Mouse (Mus musculus) liver, postnatal 0 days (tissue): ENCODE data around the gene Bicra. TPM values are rescaled to one million over a fixed set of nuclear protein-coding genes. Genes with fewer than 3 reads are reported as not detected.

Experiments
- ATAC-seq: fragments of 200-750 bp; cut with Nextera tagmentation; 2 replicates; pipeline ENCODE4 v1.8.0; 2017; ENCODE audit warnings: mild to moderate bottlenecking, moderate library complexity
- DNase-seq: peaks from one replicate; pipeline ENCODE4 v3.0.0-alpha.2; 2016
- H3K27ac ChIP-seq: fragments of 300-500 bp; sonication (generic); 2 replicates; pipeline ENCODE4 v1.5.1; 2014; ENCODE audit warnings: antibody characterized with exemption, moderate library complexity, mild to moderate bottlenecking, low read depth
- H3K27me3 ChIP-seq: fragments of 300-500 bp; sonication (generic); 2 replicates; pipeline ENCODE4 v1.6.1; 2014; ENCODE audit warnings: low read length, control low read depth, mixed read lengths; ENCODE audit not compliant: insufficient read depth
- H3K36me3 ChIP-seq: fragments of 300-500 bp; sonication (generic); replicated peaks from 2 replicates; pipeline ENCODE4 v1.6.1; 2014; ENCODE audit warnings: mild to moderate bottlenecking, control low read depth, low read length, moderate library complexity, mixed read lengths; ENCODE audit not compliant: insufficient read depth
- H3K4me1 ChIP-seq: fragments of 300-500 bp; sonication (generic); 2 replicates; pipeline ENCODE4 v1.6.1; 2014; ENCODE audit warnings: antibody characterized with exemption, mild to moderate bottlenecking, control low read depth; ENCODE audit not compliant: insufficient read depth
- H3K4me2 ChIP-seq: fragments of 300-500 bp; sonication (generic); 2 replicates; pipeline ENCODE4 v1.6.1; 2014; ENCODE audit warnings: low read depth, mild to moderate bottlenecking, low read length, moderate library complexity, mixed read lengths
- H3K4me3 ChIP-seq: fragments of 300-500 bp; sonication (generic); 2 replicates; pipeline ENCODE4 v1.5.1; 2014; ENCODE audit warnings: low read depth, low read length
- H3K9ac ChIP-seq: fragments of 300-500 bp; sonication (generic); replicated peaks from 2 replicates; pipeline ENCODE4 v1.6.1; 2014; ENCODE audit warnings: mild to moderate bottlenecking, moderate library complexity
- H3K9me3 ChIP-seq: fragments of 300-500 bp; sonication (generic); 2 replicates; pipeline ENCODE4 v1.6.1; 2016; ENCODE audit warnings: mild to moderate bottlenecking, control low read depth, low read length, mixed read lengths
- CTCF ChIP-seq: sonication (generic); IDR thresholded peaks from 2 replicates; pipeline ENCODE4 v1.5.1; 2016; ENCODE audit warnings: antibody characterized with exemption, low read depth
- EP300 ChIP-seq: IDR thresholded peaks from 2 replicates; pipeline ENCODE4 v1.6.1; 2016; ENCODE audit warnings: antibody characterized with exemption, low read depth, mild to moderate bottlenecking
- WGBS: fragments of 180-500 bp; shearing (Covaris S2); extraction: QIAGEN DNeasy Blood & Tissue Kit; methylation state at CpG from one replicate; pipeline ENCODE4 v1.1.7; 2014; ENCODE audit not compliant: insufficient replicate concordance; 5-methylcytosine and 5-hydroxymethylcytosine counted together
- polyA plus RNA-seq: library from polyadenylated mRNA; unstranded; fragments of >200 nt; fragmentation: Nextera tagmentation; extraction: Ambion mirVana; gene quantifications from 2 replicates; pipeline ENCODE4 v1.2.1, GENCODE M21; 2015

Bicra gene
- polyA plus RNA-seq, 1 experiment from 2014 or later = 1.0 TPM

GRCm38 (mm10) chr7:15948381-15948941, 99.3 kb downstream of the Bicra start:
- no peak for TF ChIP-seq EP300
- TF ChIP-seq CTCF = peak; percentile 96
- peaks cover 43% of the 10 kb centered on the region for H3K4me1 ChIP-seq
- DNase-seq (peak; percentile 92), ATAC-seq (peak; percentile 71)
- 0 out of 2 replicates have a peak overlapping the region, but pooled peaks have one; percentile 41 for H3K27ac ChIP-seq
- H3K4me3 ChIP-seq = peak overlapping the region; percentile 32
- H3K4me2 ChIP-seq = peak overlapping the region; percentile 70
- 6% methylated on average over 23 of the region's 23 CpGs for WGBS
- H3K9me3 ChIP-seq = no peaks in the 10 kb centered on the region
- H3K36me3 ChIP-seq = peaks cover 11% of the 10 kb centered on the region
- peak overlapping the region; percentile 43; the same call in 1 of the 2 replicates for H3K9ac ChIP-seq
- no peaks in the 10 kb centered on the region for H3K27me3 ChIP-seq

DNA sequence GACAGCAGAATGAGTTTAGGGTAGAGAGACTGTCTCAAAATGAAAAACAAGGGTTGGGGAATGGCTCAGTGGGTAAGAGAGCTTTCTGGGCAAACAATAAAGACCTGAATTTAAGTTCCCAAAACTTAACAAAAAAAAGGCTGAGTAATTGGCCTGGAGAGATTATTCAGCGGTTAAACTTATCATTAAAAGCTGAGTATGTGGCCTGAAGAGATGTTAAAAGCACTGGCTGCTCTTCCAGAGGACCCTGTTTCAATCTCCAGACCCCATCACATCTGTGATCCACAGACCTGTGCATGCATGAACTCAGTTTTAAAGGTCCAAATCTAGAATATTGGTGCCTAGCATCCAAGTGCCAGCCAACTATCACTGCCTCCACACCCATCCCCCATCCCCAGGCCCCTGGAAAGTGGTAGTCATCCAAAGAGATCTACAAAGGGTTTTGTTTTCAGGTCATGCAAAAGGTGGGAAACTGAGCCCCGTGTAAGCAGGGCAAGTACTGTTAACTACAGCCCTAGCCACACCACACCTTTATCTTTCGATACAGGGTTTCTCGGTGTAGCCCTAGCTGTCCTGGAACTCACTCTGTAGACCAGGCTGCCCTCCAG, 100.0 kb downstream of the Bicra start:
- 0 out of 2 replicates have a peak overlapping the region, but pooled peaks have one; percentile 43 for H3K9ac ChIP-seq
- H3K36me3 ChIP-seq = peaks cover 18% of the 10 kb centered on the region
- peaks cover 39% of the 10 kb centered on the region for H3K4me1 ChIP-seq
- H3K4me2 ChIP-seq = no peak overlapping the region; the same call in 1 of the 2 replicates
- DNase-seq (no peak), ATAC-seq (no peak)
- H3K4me3 ChIP-seq = no peak overlapping the region
- 32% methylated on average over 4 of the region's 4 CpGs for WGBS
- TF ChIP-seq CTCF = no peak
- TF ChIP-seq EP300 = 0 out of 2 replicates have a peak, but pooled peaks have one; percentile 24
- H3K27ac ChIP-seq = no peak overlapping the region
- no peaks in the 10 kb centered on the region for H3K9me3 ChIP-seq
- no peaks in the 10 kb centered on the region for H3K27me3 ChIP-seq

- ATAC-seq (peak; percentile 89), DNase-seq (peak; percentile 93)
- WGBS = 2% methylated on average over 59 of the region's 59 CpGs
- peak within 1 kb of the TSS; percentile 98 for H3K27ac ChIP-seq
- TF ChIP-seq EP300 (peak; percentile 66), CTCF (no peak)
- H3K36me3 ChIP-seq = peaks cover 36% of the 10 kb centered on the region
- peak within 1 kb of the TSS; percentile 90 for H3K4me3 ChIP-seq
- H3K4me1 ChIP-seq = peaks cover 36% of the 10 kb centered on the region
- H3K9me3 ChIP-seq = no peaks in the 10 kb centered on the region
- H3K4me2 ChIP-seq = peak within 1 kb of the TSS; percentile 87
- H3K27me3 ChIP-seq = no peaks in the 10 kb centered on the region
- peak within 1 kb of the TSS; percentile 83 for H3K9ac ChIP-seq
These were observed 101.8 kb downstream of the Bicra start, which contains the start of gene Nop53 for GRCm38 (mm10) chr7:15945721-15946536. TSS of gene Nop53 (minus strand) at chr7:15946074.

DNA sequence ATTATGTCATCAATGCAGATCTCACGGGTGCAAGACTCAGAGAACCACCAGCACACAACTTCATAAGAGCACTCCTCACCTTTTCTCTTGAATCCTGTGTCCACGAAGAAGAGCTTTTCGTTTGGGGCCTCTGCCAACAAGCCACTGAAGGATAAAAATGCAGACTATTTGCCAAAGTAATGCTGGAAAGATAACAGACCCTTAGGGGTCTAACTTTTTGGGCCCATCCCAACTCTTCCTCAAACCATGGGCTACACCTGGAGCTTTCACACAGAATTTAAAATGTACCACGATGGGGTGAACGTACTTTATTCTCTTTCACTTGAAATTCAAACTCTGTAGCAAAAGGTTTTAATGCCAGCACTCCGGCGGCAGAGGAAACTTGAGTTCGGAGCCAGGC, 102.5 kb downstream of the Bicra start:
- peak overlapping the region; percentile 83 for H3K9ac ChIP-seq
- no peak for DNase-seq
- H3K27ac ChIP-seq = no peak overlapping the region
- WGBS = 4% methylated on average over 8 of the region's 8 CpGs
- no peak for TF ChIP-seq CTCF
- no peak for TF ChIP-seq EP300
- peak overlapping the region; percentile 90 for H3K4me3 ChIP-seq
- no peaks in the 10 kb centered on the region for H3K27me3 ChIP-seq
- peak overlapping the region; percentile 87 for H3K4me2 ChIP-seq
- H3K4me1 ChIP-seq = peaks cover 36% of the 10 kb centered on the region
- no peak for ATAC-seq
- no peaks in the 10 kb centered on the region for H3K9me3 ChIP-seq
- H3K36me3 ChIP-seq = peaks cover 43% of the 10 kb centered on the region

DNA sequence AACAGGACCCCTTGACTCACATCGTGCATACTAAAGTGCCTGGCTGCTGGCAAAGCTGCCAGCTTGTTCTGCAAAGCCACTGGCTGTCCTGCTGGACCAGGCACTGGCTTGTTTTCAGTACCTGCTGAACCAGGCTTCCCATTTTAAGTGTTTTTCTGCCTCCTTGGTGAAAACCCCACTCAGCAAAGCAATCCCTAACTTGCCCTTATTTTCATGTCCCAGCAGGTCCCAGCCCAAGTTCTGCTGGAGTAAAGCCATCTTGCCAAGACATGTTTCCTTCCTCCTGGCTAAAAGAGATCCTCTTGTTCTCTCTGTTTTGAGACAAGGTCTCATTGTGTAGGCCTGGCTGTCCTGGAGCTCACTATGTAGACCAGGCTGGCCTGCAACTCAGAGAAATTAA, 103.4 kb downstream of the Bicra start:
- DNase-seq (no peak), ATAC-seq (no peak)
- Histone ChIP-seq H3K9me3 (no peaks in the 10 kb centered on the region), H3K36me3 (peaks cover 52% of the 10 kb centered on the region), H3K4me1 (peaks cover 36% of the 10 kb centered on the region), H3K9ac (no peak overlapping the region; the same call in none of the 2 replicates), H3K27ac (no peak overlapping the region), H3K4me2 (no peak overlapping the region), H3K4me3 (no peak overlapping the region), H3K27me3 (no peaks in the 10 kb centered on the region)
- no peak for TF ChIP-seq CTCF
- no peak for TF ChIP-seq EP300
- WGBS = 83% methylated on average over 1 of the region's 1 CpGs

GRCm38 (mm10) chr7:15938621-15939020, 109.1 kb downstream of the Bicra start:
- no peak overlapping the region for H3K27ac ChIP-seq
- no peak for ATAC-seq
- TF ChIP-seq EP300 (no peak), CTCF (no peak)
- H3K9ac ChIP-seq = no peak overlapping the region
- H3K36me3 ChIP-seq = peaks cover 65% of the 10 kb centered on the region
- H3K27me3 ChIP-seq = no peaks in the 10 kb centered on the region
- no peak for DNase-seq
- no peak overlapping the region for H3K4me2 ChIP-seq
- WGBS = 91% methylated on average over 3 of the region's 3 CpGs
- H3K4me1 ChIP-seq = 0 out of 2 replicates have a peak, but pooled peaks cover 2% of the 10 kb centered on the region
- H3K4me3 ChIP-seq = no peak overlapping the region
- H3K9me3 ChIP-seq = no peaks in the 10 kb centered on the region
